Mouse (Mus musculus) granulocyte monocyte progenitor cell, adult 5-6 weeks (primary cell): ENCODE data around the gene Hypk. TPM values are rescaled to one million over a fixed set of nuclear protein-coding genes. Genes with fewer than 3 reads are reported as not detected.
A peak's percentile ranks its signal among the peaks of the same experiment; 100 is the strongest.
"Not testable (repeated sequence)": the region's sequence is repeated elsewhere in the genome, so short reads cannot be mapped to it uniquely, and the experiment has no call there.

Experiments
- ATAC-seq: replicated peaks from 2 replicates; pipeline ENCODE4 v1.8.0; 2016; ENCODE audit warnings: mild to moderate bottlenecking, moderate TSS enrichment, inconsistent platforms; ENCODE audit not compliant: poor library complexity, severe bottlenecking
- total RNA-seq, 2 experiments: library from RNA; stranded (forward) in 1 of 2; stranded (reverse) in 1 of 2; fragments of 200-712, 200-1000 nt in 1 of 2; fragments of >200 nt in 1 of 2; fragmentation: Nextera tagmentation in 1 of 2; gene quantifications; 2 replicates each; pipeline ENCODE4 v1.2.3; 2014 to 2017

The Hypk gene
- total RNA-seq, 2 experiments from 2014 or later = 78.2 to 133 TPM

GRCm38 (mm10) chr2:121446506-121446905 lies 6.6 kb upstream of the Hypk start:
- no peak for ATAC-seq

GRCm38 (mm10) chr2:121447006-121447405 lies 6.1 kb upstream of the Hypk start:
- no peak for ATAC-seq

- no peak for ATAC-seq
These were observed 5.0 kb upstream of the Hypk start for GRCm38 (mm10) chr2:121448136-121448535.

GRCm38 (mm10) chr2:121448739-121449535 lies 4.2 kb upstream of the Hypk start, which contains the start of gene Serf2:
Gene Serf2, plus strand, starts transcription at chr2:121449195.
- ATAC-seq = peak; percentile 81

- no peak for ATAC-seq
These were observed 3.5 kb upstream of the Hypk start for GRCm38 (mm10) chr2:121449545-121450011.

- ATAC-seq = peak; percentile 28
These were observed 3.0 kb upstream of the Hypk start for GRCm38 (mm10) chr2:121450093-121450492.

- ATAC-seq = no peak
These were observed 729 bp upstream of the Hypk start for GRCm38 (mm10) chr2:121452361-121452760.

- ATAC-seq = no peak
These were observed 827 bp downstream of the Hypk start for GRCm38 (mm10) chr2:121453917-121454316.

GRCm38 (mm10) chr2:121455534-121455933 lies 2.4 kb downstream of the Hypk start:
- ATAC-seq = no peak

- peak; percentile 91 for ATAC-seq
These were observed 3.9 kb downstream of the Hypk start, which contains the start of gene Serinc4 for GRCm38 (mm10) chr2:121456692-121457642. Gene Serinc4, minus strand, starts transcription at chr2:121456781.

- ATAC-seq = no peak
These were observed 7.0 kb downstream of the Hypk start for GRCm38 (mm10) chr2:121460071-121460470.

GRCm38 (mm10) chr2:121468982-121469381 lies 15.9 kb downstream of the Hypk start:
- peak; percentile 38; the same call in 1 of the 2 replicates for ATAC-seq

- ATAC-seq = peak; percentile 45; the same call in 1 of the 2 replicates
These were observed 19.7 kb downstream of the Hypk start for GRCm38 (mm10) chr2:121472783-121473182.

- ATAC-seq = peak; percentile 99
These were observed 20.4 kb downstream of the Hypk start, which contains the start of gene Mfap1b for GRCm38 (mm10) chr2:121473301-121474179. Gene Mfap1b, minus strand, starts transcription at chr2:121474067.

- peak; percentile 8; the same call in 1 of the 2 replicates for ATAC-seq
These were observed 21.1 kb downstream of the Hypk start for GRCm38 (mm10) chr2:121474180-121474535.

GRCm38 (mm10) chr2:121475306-121475705 lies 22.2 kb downstream of the Hypk start:
- ATAC-seq = not testable (repeated sequence)

- no peak for ATAC-seq
These were observed 24.6 kb downstream of the Hypk start for GRCm38 (mm10) chr2:121477491-121478266.

GRCm38 (mm10) chr2:121480498-121480897 lies 27.4 kb downstream of the Hypk start:
- peak; percentile 84 for ATAC-seq

- peak; percentile 39; the same call in 1 of the 2 replicates for ATAC-seq
These were observed 27.8 kb downstream of the Hypk start for GRCm38 (mm10) chr2:121480916-121481315.
